Mouse (Mus musculus) embryo, embryonic 10.5 days (tissue): ENCODE measurements at regions not wholly inside any gene's neighbourhood (a gene's known extent, or its start where the extent isn't known, plus 50 kb on each side); places are given as distances from the start of the nearest gene placed in this dataset.
"Not testable (repeated sequence)": the region's sequence is repeated elsewhere in the genome, so short reads cannot be mapped to it uniquely, and the experiment has no call there.

Experiments
- DNase-seq: peaks from one replicate; pipeline ENCODE4 v3.0.0-alpha.2; 2015; ENCODE audit warnings: low spot score

GRCm38 (mm10) chr8:7323067-7323675 is 1337.9 kb downstream of the Efnb2 start:
- DNase-seq = peak; percentile 73

DNA sequence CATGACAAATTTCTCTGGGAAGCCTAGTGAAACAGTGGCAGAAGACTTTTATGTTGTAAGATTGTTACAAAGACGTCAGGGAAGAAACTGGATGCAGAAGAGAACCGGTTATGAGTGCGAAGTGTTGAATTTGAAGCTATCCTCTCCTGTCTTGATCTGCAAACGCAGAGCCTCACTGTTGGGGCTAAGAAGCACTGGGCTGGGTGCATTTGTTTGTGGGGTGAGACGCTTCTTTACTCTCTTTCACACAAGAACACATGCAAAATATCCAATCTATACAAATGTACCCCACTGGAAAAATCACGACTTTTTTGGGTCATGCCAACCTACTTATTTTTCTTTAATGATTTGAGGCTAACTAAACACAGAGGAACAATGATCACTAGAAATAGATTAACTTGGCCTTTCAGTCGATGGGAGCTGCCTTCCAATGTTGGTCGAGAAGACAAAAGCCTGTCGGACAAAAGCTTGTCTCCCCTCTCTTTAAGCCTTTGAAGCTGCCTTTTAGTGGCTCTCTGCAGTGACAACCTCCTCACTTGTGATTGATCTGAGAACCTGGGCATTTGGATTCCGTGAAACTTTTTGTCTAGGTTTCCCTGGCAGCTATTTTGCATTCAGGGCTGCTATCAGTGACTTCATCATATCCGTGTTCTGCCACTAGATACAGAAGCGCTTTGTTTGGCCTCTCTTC is 1338.5 kb downstream of the Efnb2 start:
- no peak for DNase-seq

- no peak for DNase-seq
Measured at GRCm38 (mm10) chr8:7316806-7317355, 1344.2 kb downstream of the Efnb2 start.

- DNase-seq = no peak
Measured at GRCm38 (mm10) chr8:7309239-7309638, 1351.8 kb downstream of the Efnb2 start.

GRCm38 (mm10) chr8:7289361-7289760 is 1371.7 kb downstream of the Efnb2 start:
- peak; percentile 41 for DNase-seq

GRCm38 (mm10) chr8:7286581-7286980 is 1374.5 kb downstream of the Efnb2 start:
- DNase-seq = no peak

GRCm38 (mm10) chr8:7267406-7267805 is 1393.6 kb downstream of the Efnb2 start:
- DNase-seq = no peak

GRCm38 (mm10) chr8:7254336-7254735 is 1406.7 kb downstream of the Efnb2 start:
- not testable (repeated sequence) for DNase-seq

DNA sequence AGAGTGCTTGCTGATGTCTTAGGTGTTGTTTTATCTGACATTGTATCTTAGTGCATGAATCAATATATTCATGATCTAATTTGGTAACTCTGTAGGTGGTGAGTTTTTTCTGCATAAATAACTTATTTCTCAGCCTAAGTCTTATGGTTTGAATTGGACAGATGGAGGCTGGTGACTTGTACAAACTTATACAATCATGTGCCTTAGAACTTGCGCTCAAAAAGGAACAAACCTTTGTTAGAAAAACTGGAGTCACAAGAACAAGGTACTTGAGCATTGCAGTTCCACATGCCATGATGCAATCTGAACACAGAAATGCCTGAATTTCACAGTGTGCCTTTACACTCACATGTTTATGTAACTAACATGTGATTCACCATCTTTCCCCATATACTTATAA is 1420.7 kb downstream of the Efnb2 start:
- no peak for DNase-seq

DNA sequence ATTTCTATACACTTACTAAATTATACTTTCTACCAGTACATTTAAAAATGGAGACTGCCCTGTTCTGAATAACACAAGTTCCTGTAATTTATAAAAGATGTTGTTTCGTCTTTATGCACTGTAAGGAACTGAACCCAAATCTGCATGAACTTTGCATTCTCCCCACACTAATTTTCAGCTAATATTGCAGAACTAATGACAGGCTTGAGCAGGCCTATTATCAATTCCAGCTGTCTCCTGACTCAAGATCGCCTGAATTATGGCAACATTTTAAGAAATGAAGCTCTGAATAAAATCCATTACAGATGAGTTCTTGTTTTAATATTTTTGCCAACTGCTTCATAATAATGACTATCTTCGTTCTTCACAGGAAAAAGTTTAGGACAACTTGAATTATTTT is 1427.0 kb downstream of the Efnb2 start:
- no peak for DNase-seq

DNA sequence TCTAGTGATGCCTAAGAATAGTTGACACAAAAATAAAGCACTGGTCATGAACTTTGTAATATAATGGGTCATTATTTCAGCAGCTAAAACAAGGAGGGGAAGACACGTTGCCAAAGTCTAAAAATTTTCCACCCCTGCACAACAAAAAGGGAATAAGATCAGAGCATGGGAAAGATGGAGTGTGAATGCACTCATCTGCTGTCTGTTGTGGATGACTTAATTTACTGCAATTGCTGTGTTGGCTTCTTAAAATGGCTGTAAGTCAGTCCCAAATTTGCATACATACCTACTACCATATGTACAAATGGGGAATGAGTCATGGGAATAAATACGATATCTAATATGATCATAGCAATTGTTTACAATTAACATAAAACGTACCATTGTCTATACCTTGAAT is 1441.7 kb downstream of the Efnb2 start:
- DNase-seq = no peak

DNA sequence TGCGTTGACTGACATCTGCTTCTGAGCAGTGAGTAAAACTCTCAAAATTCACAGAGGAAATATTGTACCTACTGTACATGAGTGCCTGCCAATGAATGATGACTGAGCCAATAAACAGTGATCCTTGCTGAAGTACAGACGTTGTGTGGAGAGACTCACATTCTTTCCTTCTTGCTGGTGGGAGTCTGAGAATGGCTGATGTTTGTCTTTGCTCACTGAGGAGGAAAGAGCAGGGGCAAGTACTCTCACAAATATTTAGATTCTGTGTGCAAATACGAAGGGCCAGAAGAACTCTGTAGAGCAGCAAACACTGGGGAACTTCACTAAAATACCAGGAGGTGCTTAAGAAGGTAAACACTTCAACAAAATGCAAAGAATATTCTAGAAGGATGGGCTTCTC is 1453.9 kb downstream of the Efnb2 start:
- no peak for DNase-seq

GRCm38 (mm10) chr8:7206596-7206995 is 1454.4 kb downstream of the Efnb2 start:
- DNase-seq = no peak

GRCm38 (mm10) chr8:7205086-7205485 is 1456.0 kb downstream of the Efnb2 start:
- no peak for DNase-seq

DNA sequence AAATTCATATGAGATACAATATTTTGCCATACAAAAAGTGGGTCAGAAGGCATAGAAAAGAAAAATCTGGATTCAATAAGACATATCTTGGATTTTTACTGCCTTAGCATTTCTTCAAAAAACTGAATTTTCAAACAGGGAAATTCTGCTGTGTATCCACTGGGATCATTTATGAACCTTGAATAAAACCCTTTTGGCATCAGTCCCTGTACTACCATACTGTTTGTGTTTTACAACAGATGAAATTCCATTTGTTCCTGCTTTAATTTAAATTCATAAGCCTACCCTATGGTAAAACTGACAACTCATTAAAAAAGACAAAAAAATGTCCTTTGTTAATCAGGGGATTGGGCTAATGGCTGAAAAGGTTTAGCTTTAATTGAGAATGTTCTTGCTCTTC is 1470.3 kb downstream of the Efnb2 start:
- DNase-seq = no peak

DNA sequence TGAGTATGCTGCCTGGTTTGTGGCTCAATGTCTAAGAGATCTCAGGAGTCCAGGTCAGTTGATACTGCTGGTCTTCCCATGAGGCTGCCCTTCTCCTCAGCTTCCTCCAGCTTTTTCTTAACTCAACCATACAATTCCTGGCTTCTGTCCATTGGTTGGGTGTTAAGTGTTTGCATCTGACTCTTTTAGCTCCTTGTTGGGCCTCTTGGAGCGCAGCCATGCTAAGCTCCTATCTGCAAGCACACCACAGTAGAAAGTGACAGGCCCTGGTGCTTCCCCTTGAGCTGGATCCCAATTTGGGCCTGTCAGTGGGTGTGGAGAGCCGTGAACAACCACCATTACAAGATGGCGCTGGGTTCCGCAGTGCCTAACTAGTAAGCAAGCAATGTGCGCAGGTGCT is 1497.7 kb downstream of the Efnb2 start:
- DNase-seq = no peak

- DNase-seq = peak; percentile 44
Measured at GRCm38 (mm10) chr8:7131746-7132145, 1529.3 kb downstream of the Efnb2 start.

DNA sequence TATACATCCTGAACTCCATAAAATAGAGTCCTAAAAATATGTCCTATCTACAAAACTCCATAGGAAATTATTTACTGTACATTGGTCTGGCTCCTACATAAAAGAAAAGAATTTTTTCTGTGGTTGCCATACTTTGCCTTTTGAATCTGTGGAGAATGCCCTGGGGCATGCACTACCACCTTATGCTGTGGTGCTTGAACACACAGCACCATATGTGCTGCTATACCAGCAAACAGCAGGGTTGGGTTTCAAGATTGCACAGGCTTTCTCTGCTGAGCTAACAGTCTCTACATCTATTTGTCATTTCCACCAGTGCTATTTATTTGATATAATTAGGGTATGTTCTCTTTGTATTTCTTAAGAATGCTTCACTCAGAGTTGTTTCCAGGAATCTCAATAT is 1552.2 kb downstream of the Efnb2 start:
- DNase-seq = no peak

DNA sequence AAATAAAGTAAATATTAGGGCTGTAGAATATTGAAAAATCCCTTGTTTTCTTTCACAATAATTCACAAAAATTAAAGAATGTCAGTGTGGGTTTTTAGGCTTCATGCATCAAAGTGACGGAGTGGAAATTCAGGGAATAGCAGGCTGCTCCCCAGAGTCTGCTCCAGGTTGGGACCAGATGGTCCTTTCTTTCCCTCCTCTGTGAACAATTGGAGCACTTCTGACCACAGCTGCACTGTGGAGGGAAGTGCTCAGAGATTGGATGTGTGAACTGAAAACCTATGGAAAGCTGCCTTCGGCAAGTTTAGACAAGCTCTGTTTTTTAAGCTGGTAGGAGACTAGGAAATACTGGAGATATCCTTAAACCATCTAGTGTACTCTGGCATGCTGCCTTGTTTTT is 1563.5 kb downstream of the Efnb2 start:
- DNase-seq = peak; percentile 69

DNA sequence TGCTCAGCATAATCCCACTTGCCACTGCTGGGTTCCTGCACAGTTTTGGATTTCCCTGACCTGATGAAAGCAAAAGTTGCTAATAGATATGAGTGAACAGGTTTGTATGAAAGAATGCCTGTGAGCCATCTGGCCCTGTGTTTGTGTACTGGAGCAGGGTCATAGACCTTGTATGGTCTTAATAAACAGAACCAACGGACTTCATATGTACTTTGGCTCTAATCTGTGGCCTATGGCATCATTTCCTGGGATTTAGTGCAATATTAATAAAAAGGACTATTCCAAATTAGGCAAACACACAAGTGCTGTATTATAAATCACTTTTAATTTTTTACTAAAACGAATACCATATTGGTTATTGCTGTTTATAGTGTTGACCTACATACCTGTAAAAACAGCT is 1568.2 kb downstream of the Efnb2 start:
- no peak for DNase-seq

- peak; percentile 9 for DNase-seq
Measured at GRCm38 (mm10) chr8:7088123-7088522, 1572.9 kb downstream of the Efnb2 start.

GRCm38 (mm10) chr8:7060255-7060656 is 1600.8 kb downstream of the Efnb2 start:
- DNase-seq = no peak

GRCm38 (mm10) chr8:7026247-7026844 is 1634.7 kb downstream of the Efnb2 start:
- DNase-seq = no peak
